ENCODE assay signal across 15 mouse cellular contexts in the genomic region with DNA sequence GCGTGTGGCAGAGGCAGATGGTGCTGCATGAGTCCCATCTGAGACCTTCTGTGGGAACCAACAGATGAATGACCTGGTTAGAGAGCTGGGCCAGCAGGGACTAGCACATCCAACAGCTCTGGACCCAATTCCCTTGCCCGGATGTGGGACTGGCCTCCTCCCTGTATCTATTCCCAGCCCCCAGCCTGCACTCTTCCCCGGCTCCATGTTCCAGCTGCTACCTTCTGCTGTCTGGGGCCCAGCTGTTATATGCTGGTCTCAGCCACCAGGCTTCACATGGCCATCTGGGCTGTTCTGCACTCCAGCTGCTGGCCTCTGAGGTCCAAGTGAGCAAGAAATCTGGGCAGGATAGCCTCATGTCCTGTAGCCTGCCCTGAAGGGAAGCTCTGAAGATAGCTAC. TPM values are rescaled to one million over a fixed set of nuclear protein-coding genes. Genes with fewer than 3 reads are reported as not detected.
DNase-seq lines count a peak whose midpoint lies in the region; ATAC-seq and TF ChIP-seq lines count a peak whose summit lies in the region.
"Had no signal": no experiment of that assay in that cellular context is flagged by ENCODE, and none has a peak within 500 bp of the region (broad histone marks: within the 10 kb centered on the region; RNA-seq: fewer than 3 reads in every experiment).

No protein-coding gene starts in this region.

- H3K4me2 ChIP-seq in heart, embryonic 11.5 days = no peak overlapping the region
- H3K4me2 ChIP-seq in lung, postnatal 0 days (replicated peaks; ENCODE audit: low read depth, low read length) = no peak overlapping the region
- H3K4me2 ChIP-seq: forebrain, embryonic 12.5 days had no signal

- no peaks in the 10 kb centered on the region for H3K36me3 ChIP-seq in heart, embryonic 11.5 days (ENCODE audit: control insufficient read depth, insufficient read depth, low read length)
- H3K36me3 ChIP-seq in lung, postnatal 0 days (ENCODE audit: insufficient read depth, low read length) = no peaks in the 10 kb centered on the region
- H3K36me3 ChIP-seq: forebrain, embryonic 12.5 days; midbrain, embryonic 10.5 days had no signal

- no peak overlapping the region for H3K9ac ChIP-seq in heart, embryonic 11.5 days (ENCODE audit: low read depth, low read length)
- no peak overlapping the region for H3K9ac ChIP-seq in lung, postnatal 0 days (replicated peaks; ENCODE audit: low read depth)
- H3K9ac ChIP-seq: forebrain, embryonic 12.5 days had no signal

- WGBS in heart, embryonic 11.5 days (ENCODE audit: insufficient replicate concordance) = 67% methylated on average over 3 of the region's 3 CpGs
- WGBS in lung, postnatal 0 days = 60% methylated on average over 3 of the region's 3 CpGs

- peaks cover 11% of the 10 kb centered on the region for H3K4me1 ChIP-seq in heart, embryonic 11.5 days (ENCODE audit: control insufficient read depth, insufficient read depth, low read length)
- peaks cover 4% of the 10 kb centered on the region for H3K4me1 ChIP-seq in lung, postnatal 0 days (ENCODE audit: insufficient read depth, low read depth, low read length)

- H3K4me3 ChIP-seq in heart, embryonic 11.5 days (ENCODE audit: low read depth, low read length) = no peak overlapping the region
- no peak overlapping the region for H3K4me3 ChIP-seq in lung, postnatal 0 days (ENCODE audit: low read depth, low read length)
- H3K4me3 ChIP-seq: forebrain, embryonic 12.5 days; midbrain, embryonic 10.5 days had no signal

- H3K27ac ChIP-seq in heart, embryonic 11.5 days (ENCODE audit: low read depth, low read length) = no peak overlapping the region
- H3K27ac ChIP-seq in lung, postnatal 0 days (ENCODE audit: low read length) = 0 out of 2 replicates have a peak overlapping the region, but pooled peaks have one; percentile 26
- H3K27ac ChIP-seq: forebrain, embryonic 12.5 days; midbrain, embryonic 10.5 days had no signal

- TF ChIP-seq CTCF in lung, postnatal 0 days (IDR thresholded peaks at IDR 0.05) = no peak; the same call in 1 of the 2 replicates

- no peaks in the 10 kb centered on the region for H3K9me3 ChIP-seq in heart, embryonic 11.5 days (replicated peaks; ENCODE audit: control insufficient read depth, low read length)
- H3K9me3 ChIP-seq in lung, postnatal 0 days (ENCODE audit: low read length) = no peaks in the 10 kb centered on the region
- H3K9me3 ChIP-seq: forebrain, embryonic 12.5 days; midbrain, embryonic 10.5 days had no signal

- no peak for TF ChIP-seq EP300 in lung, postnatal 0 days (IDR thresholded peaks at IDR 0.05)

- peak; percentile 99 for DNase-seq in heart, adult 11 months
- DNase-seq in urinary bladder, postnatal 14 days (ENCODE audit: low spot score) = peak; percentile 53
- no peak for DNase-seq in urinary bladder, adult 18-20 months (ENCODE audit: low spot score in 2 of 2)
- DNase-seq in lung, postnatal 0 days (ENCODE audit: low spot score) = peak; percentile 79
- DNase-seq in adrenal gland, adult (ENCODE audit: inconsistent age in 2 of 2, low spot score in 1 of 2) = no peak
- DNase-seq in cerebellum, postnatal 36 days = no peak
- no peak for DNase-seq in layer of hippocampus, postnatal 25 days (ENCODE audit: extremely low spot score in 1 of 2, low spot score in 1 of 2)
- DNase-seq: B cell, adult 2 months; liver; right cerebral cortex, postnatal 25 days had no signal

- no peak for ATAC-seq in heart, embryonic 11.5 days (replicated peaks; ENCODE audit: insufficient number of reproducible peaks, low FRiP score, low TSS enrichment)
- peak; percentile 83 for ATAC-seq in lung, postnatal 0 days

- peaks cover 37% of the 10 kb centered on the region for H3K27me3 ChIP-seq in heart, embryonic 11.5 days (ENCODE audit: control insufficient read depth, insufficient read depth, low read length)
- peaks cover 17% of the 10 kb centered on the region; the same call in 1 of the 2 replicates for H3K27me3 ChIP-seq in lung, postnatal 0 days (replicated peaks; ENCODE audit: insufficient read depth, low read length)

RNA-seq across cellular contexts. Expression of a gene that starts 4.4 kb away (rescaled TPM):
- polyA plus RNA-seq in heart, embryonic 11.5 days (2014; fragmentation: Nextera tagmentation; extraction: Ambion mirVana) = 1.4 and 1.5 TPM in 2 replicates
- polyA plus RNA-seq in lung, postnatal 0 days (2015; fragmentation: Nextera tagmentation; extraction: Ambion mirVana) = 8.5 and 10.2 TPM in 2 replicates
- total RNA-seq in layer of hippocampus, postnatal 25 days (2021) = 1 to 10 TPM; 4.5 to 8.2 TPM
- polyA plus RNA-seq: thymus, postnatal 0 days had no signal

RNA-seq across cellular contexts. Expression of a gene that starts 7.4 kb away (rescaled TPM):
- 93.9 and 103 TPM in 2 replicates for polyA plus RNA-seq in heart, embryonic 11.5 days (2014; fragmentation: Nextera tagmentation; extraction: Ambion mirVana)
- polyA plus RNA-seq in lung, postnatal 0 days (2015; fragmentation: Nextera tagmentation; extraction: Ambion mirVana) = 114 and 129 TPM in 2 replicates
- total RNA-seq in layer of hippocampus, postnatal 25 days (2021) = 10 to 100 TPM; 50.0 to 55.7 TPM

RNA-seq across cellular contexts. Expression of a gene that starts 17.4 kb away (rescaled TPM):
- polyA plus RNA-seq in heart, embryonic 11.5 days (2014; fragmentation: Nextera tagmentation; extraction: Ambion mirVana) = 8.1 and 12.3 TPM in 2 replicates
- 0.46 TPM in 1 of 2 replicates, not detected in the other for polyA plus RNA-seq in lung, postnatal 0 days (2015; fragmentation: Nextera tagmentation; extraction: Ambion mirVana)
- 1 to 10 TPM; 2.5 to 3.5 TPM for total RNA-seq in layer of hippocampus, postnatal 25 days (2021)
- polyA plus RNA-seq: forebrain, embryonic 12.5 days; midbrain, embryonic 10.5 days; neural tube, embryonic 11.5 days had no signal

RNA-seq across cellular contexts. Expression of a gene that starts 21.8 kb away (rescaled TPM):
- 22.8 and 24.9 TPM in 2 replicates for polyA plus RNA-seq in heart, embryonic 11.5 days (2014; fragmentation: Nextera tagmentation; extraction: Ambion mirVana)
- polyA plus RNA-seq in lung, postnatal 0 days (2015; fragmentation: Nextera tagmentation; extraction: Ambion mirVana) = 6.9 and 7.1 TPM in 2 replicates
- 1 to 10 TPM; 4.3 to 4.9 TPM for total RNA-seq in layer of hippocampus, postnatal 25 days (2021)

RNA-seq across cellular contexts. Expression of a gene that starts 32.0 kb away (rescaled TPM):
- 19.4 and 20.2 TPM in 2 replicates for polyA plus RNA-seq in heart, embryonic 11.5 days (2014; fragmentation: Nextera tagmentation; extraction: Ambion mirVana)
- polyA plus RNA-seq in lung, postnatal 0 days (2015; fragmentation: Nextera tagmentation; extraction: Ambion mirVana) = 25.9 and 28.3 TPM in 2 replicates
- 10 to 100 TPM; 68.9 to 83.2 TPM for total RNA-seq in layer of hippocampus, postnatal 25 days (2021)

Comparison
In these comparisons a context has a peak if more than half of its experiments do, and no peak if none do; other contexts are left out.
1. DNase-seq: peak in heart, adult 11 months (single experiment), urinary bladder, postnatal 14 days (single experiment) and lung, postnatal 0 days (single experiment); none in urinary bladder, adult 18-20 months (0 of 2), adrenal gland, adult (0 of 2), cerebellum, postnatal 36 days (0 of 2) and layer of hippocampus, postnatal 25 days (0 of 2).